Mouse (Mus musculus): ENCODE measurements at regions not wholly inside any gene's neighbourhood (a gene's known extent, or its start where the extent isn't known, plus 50 kb on each side); places are given as distances from the start of the nearest gene placed in this dataset.

DNA sequence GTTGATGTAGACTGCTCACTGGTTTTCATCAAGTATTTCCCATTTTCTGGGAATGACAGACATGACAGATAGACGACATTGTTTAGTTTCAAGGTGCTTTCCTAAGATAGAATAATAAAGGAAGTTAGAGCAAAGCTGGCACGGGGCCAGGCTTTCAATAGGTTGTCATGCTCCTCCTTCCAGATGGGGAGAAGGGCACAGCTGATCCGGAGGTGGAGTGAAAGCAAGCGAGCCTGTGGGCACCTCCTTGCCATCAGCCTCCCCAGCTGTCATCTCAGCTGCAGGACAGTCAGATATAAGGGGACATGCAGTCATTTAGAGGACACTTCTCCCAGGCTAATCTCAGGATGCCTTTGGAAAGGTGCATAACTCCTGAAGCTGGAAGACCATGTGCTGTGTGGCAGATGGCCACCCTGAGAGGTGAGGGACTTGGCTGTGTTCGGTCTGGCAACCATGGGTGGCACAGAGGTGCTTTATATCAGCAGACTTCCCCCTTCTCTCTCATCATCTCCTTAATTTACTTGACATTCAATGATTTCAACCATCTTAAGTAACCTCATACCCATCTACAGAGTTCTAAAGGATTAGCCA, 318.6 kb downstream of the Epm2a start:
- Histone ChIP-seq H3K9ac (ENCODE audit: insufficient read depth, low read depth) (no peak overlapping the region), H3K79me2 (replicated peaks; ENCODE audit: control insufficient read depth, extremely low read depth, insufficient read depth, poor library complexity, severe bottlenecking) (no peaks in the 10 kb centered on the region), H3K4me2 (ENCODE audit: insufficient read depth, low read depth, poor library complexity, severe bottlenecking) (no peak overlapping the region), H3K4me3 (replicated peaks in 1 of 3; ENCODE audit: low read depth in 2 of 3, low read length in 2 of 3, poor library complexity in 1 of 3) (no peak overlapping the region), H3K4me1 (ENCODE audit: control insufficient read depth in 1 of 2, insufficient read depth in 2 of 2) (no peaks in the 10 kb centered on the region), H3K27me3 (replicated peaks) (no peaks in the 10 kb centered on the region), H3K9me3 (replicated peaks; ENCODE audit: low read length) (no peaks in the 10 kb centered on the region), H3K27ac (ENCODE audit: insufficient read depth, low read depth) (no peak overlapping the region), H3K36me3 (replicated peaks in 1 of 2; ENCODE audit: control insufficient read depth in 1 of 2, insufficient read depth in 1 of 2, low read length in 1 of 2) (no peaks in the 10 kb centered on the region)
- dilution Hi-C loops (cut with MboI; ENCODE audit: extremely low pct_ligation_motif_present, extremely low pct_unique_long_range_greater_than_20kb, low sequenced_read_pairs) (no loop called here), in situ Hi-C loops (cut with MboI; ENCODE audit: low pct_ligation_motif_present, low pct_unique_long_range_greater_than_20kb, low sequenced_read_pairs) (no loop called here)
- no peak for DNase-seq (ENCODE audit: extremely low read depth)
- TF ChIP-seq USF1 (IDR thresholded peaks at IDR 0.05; ENCODE audit: low read depth, low read length), result no peak
- no peak for TF ChIP-seq CTCF (conservative IDR thresholded peaks at IDR 0.05 in 1 of 2, IDR thresholded peaks at IDR 0.05 in 1 of 2; ENCODE audit: low read depth in 2 of 2, low read length in 2 of 2)

DNA sequence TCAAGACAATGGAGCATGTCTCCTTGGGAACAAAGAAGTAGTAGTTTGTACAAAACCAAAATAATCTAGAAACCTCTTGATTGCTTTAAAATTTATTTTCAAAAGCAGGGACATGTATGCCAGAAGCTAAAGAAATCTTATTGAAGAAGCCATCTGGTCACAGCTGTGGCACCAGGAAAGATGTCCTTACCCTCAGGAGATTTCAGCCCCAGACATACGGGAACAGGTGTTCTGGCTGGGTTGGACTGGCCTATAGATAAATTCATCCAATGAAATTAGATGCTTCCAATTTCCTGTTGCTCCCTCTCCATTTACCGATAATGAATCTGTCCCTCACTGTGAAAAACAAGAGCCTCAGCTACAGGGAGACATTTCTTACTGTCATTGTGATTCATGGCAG, 366.5 kb downstream of the Epm2a start:
- H3K4me3 ChIP-seq (replicated peaks in 1 of 3; ENCODE audit: low read depth in 2 of 3, low read length in 2 of 3, poor library complexity in 1 of 3), result no peak overlapping the region
- DNase-seq (ENCODE audit: extremely low read depth), result no peak
- H3K9me3 ChIP-seq (replicated peaks; ENCODE audit: low read length), result no peaks in the 10 kb centered on the region
- no peaks in the 10 kb centered on the region for H3K79me2 ChIP-seq (replicated peaks; ENCODE audit: control insufficient read depth, extremely low read depth, insufficient read depth, poor library complexity, severe bottlenecking)
- H3K27me3 ChIP-seq (replicated peaks), result no peaks in the 10 kb centered on the region
- H3K4me1 ChIP-seq (ENCODE audit: control insufficient read depth in 1 of 2, insufficient read depth in 2 of 2), result no peaks in the 10 kb centered on the region
- H3K9ac ChIP-seq (ENCODE audit: insufficient read depth, low read depth), result no peak overlapping the region
- no peak overlapping the region for H3K27ac ChIP-seq (ENCODE audit: insufficient read depth, low read depth)
- no peaks in the 10 kb centered on the region for H3K36me3 ChIP-seq (replicated peaks in 1 of 2; ENCODE audit: control insufficient read depth in 1 of 2, insufficient read depth in 1 of 2, low read length in 1 of 2)
- H3K4me2 ChIP-seq (ENCODE audit: insufficient read depth, low read depth, poor library complexity, severe bottlenecking), result no peak overlapping the region
- no peak for TF ChIP-seq SMC3 (IDR thresholded peaks at IDR 0.05; ENCODE audit: low read depth, low read length)
- no peak for TF ChIP-seq POLR2AphosphoS2 (IDR thresholded peaks at IDR 0.05; ENCODE audit: low read depth, low read length)
- no peak for TF ChIP-seq RAD21 (IDR thresholded peaks at IDR 0.05; ENCODE audit: low read depth, low read length)
- no peak for TF ChIP-seq NRF1 (IDR thresholded peaks at IDR 0.05; ENCODE audit: low read depth, low read length)
- TF ChIP-seq KAT2A (IDR thresholded peaks at IDR 0.05; ENCODE audit: insufficient replicate concordance, low read length), result no peak
- no peak for TF ChIP-seq PAX5 (IDR thresholded peaks at IDR 0.05; ENCODE audit: low read length)
- TF ChIP-seq NELFE (IDR thresholded peaks at IDR 0.05; ENCODE audit: low read depth, low read length), result no peak
- no peak for TF ChIP-seq IRF4 (IDR thresholded peaks at IDR 0.05; ENCODE audit: low read depth, low read length)
- no peak for TF ChIP-seq UBTF (IDR thresholded peaks at IDR 0.05; ENCODE audit: low read depth, low read length)
- TF ChIP-seq CHD1 (IDR thresholded peaks at IDR 0.05; ENCODE audit: low read depth, low read length), result no peak
- no peak for TF ChIP-seq EP300 (IDR thresholded peaks at IDR 0.05; ENCODE audit: low read length)
- no peak for TF ChIP-seq MXI1 (IDR thresholded peaks at IDR 0.05; ENCODE audit: low read depth, low read length)
- TF ChIP-seq CHD2 (IDR thresholded peaks at IDR 0.05; ENCODE audit: low read length), result no peak
- TF ChIP-seq HCFC1 (IDR thresholded peaks at IDR 0.05; ENCODE audit: low read depth, low read length), result no peak
- no peak for TF ChIP-seq E2F4 (IDR thresholded peaks at IDR 0.05; ENCODE audit: insufficient replicate concordance, low read depth, low read length)
- no peak for TF ChIP-seq SIN3A (IDR thresholded peaks at IDR 0.05; ENCODE audit: low read length)
- TF ChIP-seq JUN (IDR thresholded peaks at IDR 0.05; ENCODE audit: insufficient read depth, low read depth, low read length), result no peak
- dilution Hi-C loops (cut with MboI; ENCODE audit: extremely low pct_ligation_motif_present, extremely low pct_unique_long_range_greater_than_20kb, low sequenced_read_pairs), result no loop called here
- in situ Hi-C loops (cut with MboI; ENCODE audit: low pct_ligation_motif_present, low pct_unique_long_range_greater_than_20kb, low sequenced_read_pairs), result no loop called here

All from CH12.LX (cell line).